Mouse (Mus musculus): ENCODE measurements around the gene Klk1b27.
"Not testable (repeated sequence)": the region's sequence is repeated elsewhere in the genome, so short reads cannot be mapped to it uniquely, and the experiment has no call there.

The Klk1b27 gene

DNA sequence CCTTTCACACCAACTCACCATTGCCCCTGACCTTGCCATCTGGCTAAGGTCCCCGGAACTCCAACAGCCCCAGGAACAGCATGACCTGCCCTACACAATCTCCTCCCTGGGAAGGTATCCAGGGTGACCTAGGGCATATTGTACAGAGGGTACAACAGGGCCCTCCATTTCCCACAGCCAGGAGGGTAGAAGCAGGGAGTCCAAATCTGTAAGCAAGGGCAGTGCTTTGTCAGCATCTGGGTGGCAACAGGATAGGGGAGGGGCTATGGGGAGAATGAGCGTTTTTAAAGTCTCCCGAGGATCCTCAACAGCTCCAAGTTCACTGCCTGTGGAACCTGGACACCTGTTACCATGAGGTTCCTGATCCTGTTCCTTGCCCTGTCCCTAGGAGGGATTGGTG is at the start of gene Klk1b27:
Gene Klk1b27 (plus strand): TSS at position 301 of the 400 bp plus-strand sequence.
- not testable (repeated sequence) for DNase-seq (ENCODE audit: low spot score)

DNA sequence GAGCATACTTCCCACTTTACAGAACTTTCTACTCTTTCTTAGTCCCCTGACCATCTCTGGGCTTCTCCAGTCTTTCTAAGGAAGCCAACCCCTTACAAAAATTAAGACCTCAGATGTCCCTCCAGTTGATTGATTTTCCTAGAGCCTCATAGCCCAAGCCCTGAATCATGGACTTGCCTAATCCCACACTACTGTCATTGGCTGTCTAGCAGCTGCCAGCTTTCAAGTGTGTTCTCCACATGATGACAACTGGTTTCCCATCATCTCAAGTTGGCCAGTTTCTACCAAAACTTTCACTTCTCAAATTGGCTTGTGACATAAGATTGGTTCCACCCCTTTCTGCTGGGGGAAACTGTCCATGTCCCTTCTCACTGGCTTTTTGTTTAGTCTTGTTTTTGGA is 47.2 kb upstream of the Klk1b27 start:
- DNase-seq (ENCODE audit: low spot score): no peak

DNA sequence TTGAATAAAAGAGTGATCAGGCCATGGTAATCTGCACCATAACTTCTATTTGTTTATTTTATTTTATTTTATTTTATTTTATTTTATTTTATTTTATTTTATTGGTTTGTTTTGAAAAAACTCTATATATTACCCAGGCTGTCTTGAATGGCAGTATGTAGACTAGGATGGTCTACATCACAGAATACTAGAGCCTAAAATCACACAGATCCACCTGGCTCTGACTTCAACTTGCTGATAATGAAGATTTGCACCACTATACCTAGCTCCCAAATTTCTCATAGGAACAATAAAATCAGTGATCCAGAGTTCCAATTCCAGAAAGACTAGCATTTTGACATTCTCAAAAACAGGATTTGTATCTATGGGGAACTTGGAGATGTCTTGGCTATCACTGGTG is 40.2 kb upstream of the Klk1b27 start, which contains the start of gene Klk1b26:
Gene Klk1b26 (plus strand): TSS at position 301 of the 400 bp plus-strand sequence.
- DNase-seq (ENCODE audit: low spot score): not testable (repeated sequence)

DNA sequence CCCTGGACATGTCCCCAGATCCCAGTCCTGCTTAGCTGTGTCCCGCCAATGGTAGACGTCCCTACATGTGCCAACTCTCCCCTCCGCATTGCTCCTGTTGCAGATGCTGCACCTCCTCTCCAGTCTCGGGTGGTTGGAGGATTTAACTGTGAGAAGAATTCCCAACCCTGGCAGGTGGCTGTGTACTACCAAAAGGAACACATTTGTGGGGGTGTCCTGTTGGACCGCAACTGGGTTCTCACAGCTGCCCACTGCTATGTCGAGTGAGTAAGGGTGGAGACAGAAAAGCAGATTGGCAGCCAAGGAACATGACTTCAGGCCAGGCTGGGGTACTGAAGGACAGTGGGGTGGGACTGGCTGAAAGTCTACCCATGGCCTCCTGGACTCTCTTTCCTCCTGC is 37.4 kb upstream of the Klk1b27 start:
- DNase-seq (ENCODE audit: low spot score): not testable (repeated sequence)

DNA sequence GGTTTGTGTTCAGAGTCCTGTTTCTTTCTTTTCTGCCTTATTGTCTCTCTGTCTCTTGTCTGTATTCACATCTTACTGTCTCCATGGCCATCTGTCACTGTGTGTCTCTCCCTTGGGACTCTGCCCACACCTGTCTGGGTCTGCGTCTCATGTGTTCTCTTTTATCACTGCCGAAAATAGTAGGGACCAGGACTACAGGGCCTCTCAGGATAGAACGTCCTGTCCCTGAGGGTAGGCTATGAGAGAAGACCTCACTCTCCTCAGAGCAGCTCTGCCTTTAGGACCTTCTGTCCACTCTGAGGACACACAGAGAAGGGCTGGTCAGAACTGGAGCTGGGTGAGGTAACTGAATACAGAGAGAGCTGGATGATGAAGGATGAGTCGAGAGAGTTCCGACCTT is 37.0 kb upstream of the Klk1b27 start:
- no peak for DNase-seq (ENCODE audit: low spot score)

DNA sequence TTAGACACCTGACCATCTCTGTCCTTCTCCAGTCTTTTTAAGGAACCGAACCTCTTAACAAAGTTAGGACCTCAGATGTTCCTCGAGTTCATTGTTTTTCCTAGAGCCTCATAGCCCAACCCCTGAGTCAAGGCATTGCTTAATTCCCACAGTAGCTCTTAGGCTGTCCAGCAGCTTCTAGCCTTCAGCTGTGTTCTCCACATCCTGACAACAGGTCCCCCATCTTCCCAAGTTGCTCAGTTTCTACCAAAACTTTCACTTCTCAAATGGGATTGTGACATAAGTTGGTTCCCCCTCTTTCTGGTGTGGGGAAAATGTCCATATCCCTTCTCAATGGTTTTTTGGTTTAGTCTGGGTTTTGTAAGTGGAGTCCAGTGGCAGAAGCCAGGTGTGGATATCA is 20.0 kb downstream of the Klk1b27 start:
- DNase-seq (ENCODE audit: low spot score): no peak

DNA sequence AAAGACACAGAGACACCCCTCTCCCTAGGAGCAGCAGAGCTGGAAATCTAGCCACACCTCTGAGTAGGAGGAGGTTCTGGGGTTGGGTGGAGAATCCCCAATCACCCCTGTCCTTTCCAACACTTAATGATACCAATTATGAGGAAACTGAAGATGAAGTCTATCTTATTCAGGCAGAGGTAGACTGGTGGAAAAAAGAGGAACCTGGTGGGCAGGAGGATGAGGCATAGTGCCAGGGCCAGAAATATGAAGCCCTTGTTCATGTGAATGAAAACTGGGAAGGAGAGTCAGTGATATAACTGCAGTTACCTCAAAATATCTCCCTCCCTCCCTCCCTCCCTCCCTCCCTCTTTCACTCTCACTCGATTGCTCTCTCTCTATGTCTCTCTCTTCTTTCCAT is 25.6 kb downstream of the Klk1b27 start:
- no peak for DNase-seq (ENCODE audit: low spot score)

DNA sequence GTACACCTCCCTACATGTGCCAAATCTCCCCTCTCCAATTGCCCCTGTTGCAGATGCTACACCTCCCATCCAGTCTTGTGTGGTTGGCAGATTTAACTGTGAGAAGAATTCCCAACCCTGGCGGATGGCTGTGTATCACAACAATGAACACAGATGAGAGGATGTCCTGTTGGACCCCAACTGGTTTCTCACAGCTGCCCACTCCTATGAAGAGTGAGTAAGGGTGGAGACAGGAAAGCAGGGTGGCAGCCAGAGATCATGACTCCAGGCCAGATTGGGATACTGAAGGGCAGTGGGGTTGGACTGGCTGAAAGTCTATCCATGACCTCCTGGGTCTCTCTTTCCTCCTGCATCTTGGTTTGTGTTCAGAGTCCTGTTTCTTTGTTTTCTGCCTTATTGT is 44.0 kb downstream of the Klk1b27 start:
- DNase-seq (ENCODE audit: low spot score): no peak

DNA sequence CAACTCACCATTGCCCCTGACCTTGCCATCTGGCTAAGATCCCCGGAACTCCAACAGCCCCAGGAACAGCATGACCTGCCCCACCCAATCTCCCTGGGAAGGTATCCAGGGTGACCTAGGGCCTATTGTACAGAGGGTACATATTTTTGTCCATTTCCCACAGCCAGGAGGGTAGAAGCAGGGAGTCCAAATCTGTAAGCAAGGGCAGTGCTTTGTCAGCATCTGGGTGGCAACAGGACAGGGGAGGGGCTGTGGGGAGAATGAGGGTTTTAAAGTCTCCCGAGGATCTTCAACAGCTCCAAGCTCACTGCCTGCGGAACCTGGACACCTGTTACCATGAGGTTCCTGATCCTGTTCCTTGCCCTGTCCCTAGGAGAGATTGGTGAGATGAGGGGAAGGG is 49.9 kb downstream of the Klk1b27 start, which contains the start of gene Klk1b21:
Gene Klk1b21 (plus strand): TSS at position 301 of the 400 bp plus-strand sequence.
- not testable (repeated sequence) for DNase-seq (ENCODE audit: low spot score)

Measured in urinary bladder, postnatal 10 days (tissue).